Mouse (Mus musculus) left cerebral cortex, adult 2 months (tissue): ENCODE measurements around the gene Mpeg1. TPM values are rescaled to one million over a fixed set of nuclear protein-coding genes. Genes with fewer than 3 reads are reported as not detected.

Source experiments
- DNase-seq, 2 experiments: peaks; one replicate each; pipeline ENCODE4 v3.0.0; 2021 to 2022; ENCODE audit warnings: low spot score in 2 of 2, mixed read lengths in 1 of 2; ENCODE audit errors: extremely low spot score in 1 of 2
- H3K27ac ChIP-seq: fragments of 200-600 bp; 2 replicates; pipeline ENCODE4 v1.8.1; 2022
- H3K4me3 ChIP-seq: fragments of 200-600 bp; 2 replicates; pipeline ENCODE4 v1.8.1; 2022
- CTCF ChIP-seq: fragments of 200-600 bp; IDR thresholded peaks from 2 replicates; pipeline ENCODE4 v1.8.1; 2022; ENCODE audit warnings: antibody characterized with exemption, mild to moderate bottlenecking, moderate library complexity
- intact Hi-C: fragments of 180-260 bp; cut with DNase I; formaldehyde crosslinking; loops from one replicate; pipeline ENCODE4 v1.15.1; 2025
- total RNA-seq, 2 experiments: library from RNA; stranded (reverse); gene quantifications; 2 replicates each; pipeline ENCODE4 v1.2.3; 2021

Mpeg1 gene
- total RNA-seq, 2 experiments from 2014 or later, result 6.8 to 7.4 TPM

GRCm38 (mm10) chr19:12466204-12466603 is 5.6 kb downstream of the Mpeg1 start:
- peak; percentile 83 for TF ChIP-seq CTCF
- intact Hi-C loops, result loop anchor here (2.0 to 5.0 kb wide), 2 partner anchors 36 to 127 kb away; partner anchors contain the start of gene Dtx4
- Histone ChIP-seq H3K27ac (no peak overlapping the region), H3K4me3 (no peak overlapping the region)
- peak; percentile 49 to 62 for DNase-seq

GRCm38 (mm10) chr19:12467436-12467835 is 6.9 kb downstream of the Mpeg1 start:
- intact Hi-C loops, result loop anchor here (2.0 to 5.0 kb wide), 2 partner anchors 35 to 125 kb away; partner anchors contain the start of gene Dtx4

GRCm38 (mm10) chr19:12471866-12472265 is 11.3 kb downstream of the Mpeg1 start:
- no peak overlapping the region for H3K4me3 ChIP-seq
- no peak for DNase-seq
- no peak for TF ChIP-seq CTCF
- intact Hi-C loops, result loop anchor here (10.0 kb wide), 1 partner anchor 457 kb away; no protein-coding TSS in a partner anchor
- peak overlapping the region; percentile 4; the same call in 1 of the 2 replicates for H3K27ac ChIP-seq

More at GRCm38 (mm10) chr19:12467436-12467835, 6.9 kb downstream of the Mpeg1 start:
- no peak overlapping the region for H3K27ac ChIP-seq
- peak; percentile 11 to 32 for DNase-seq
- no peak overlapping the region for H3K4me3 ChIP-seq
- TF ChIP-seq CTCF, result peak; percentile 56

GRCm38 (mm10) chr19:12472381-12472976 is 11.9 kb downstream of the Mpeg1 start:
- intact Hi-C loops, result loop anchor here (10.0 kb wide), 1 partner anchor 458 kb away; no protein-coding TSS in a partner anchor
- H3K27ac ChIP-seq, result peak overlapping the region; percentile 4; the same call in 1 of the 2 replicates

GRCm38 (mm10) chr19:12473201-12473641 is 12.6 kb downstream of the Mpeg1 start:
- peak overlapping the region; percentile 16; the same call in 1 of the 2 replicates for H3K27ac ChIP-seq
- intact Hi-C loops, result loop anchor here (10.0 kb wide), 1 partner anchor 458 kb away; no protein-coding TSS in a partner anchor
- no peak for DNase-seq
- no peak for TF ChIP-seq CTCF
- H3K4me3 ChIP-seq, result no peak overlapping the region

More at GRCm38 (mm10) chr19:12472381-12472976, 11.9 kb downstream of the Mpeg1 start:
- no peak for DNase-seq
- H3K4me3 ChIP-seq, result no peak overlapping the region
- TF ChIP-seq CTCF, result no peak

GRCm38 (mm10) chr19:12473951-12474350 is 13.4 kb downstream of the Mpeg1 start:
- DNase-seq, result no peak
- TF ChIP-seq CTCF, result no peak
- H3K4me3 ChIP-seq, result no peak overlapping the region
- H3K27ac ChIP-seq, result peak overlapping the region; percentile 87; the same call in 1 of the 2 replicates
- intact Hi-C loops, result loop anchor here (10.0 kb wide), 1 partner anchor 459 kb away; no protein-coding TSS in a partner anchor

GRCm38 (mm10) chr19:12475380-12476250 is 15.0 kb downstream of the Mpeg1 start:
- intact Hi-C loops, result loop anchor here (1.0 to 10.0 kb wide), 2 partner anchors 332 to 461 kb away; no protein-coding TSS in a partner anchor
- H3K4me3 ChIP-seq, result no peak overlapping the region
- TF ChIP-seq CTCF, result no peak
- H3K27ac ChIP-seq, result peak overlapping the region; percentile 87
- DNase-seq, result peak; percentile 87 to 90

GRCm38 (mm10) chr19:12476721-12477270 is 16.2 kb downstream of the Mpeg1 start:
- no peak for TF ChIP-seq CTCF
- DNase-seq, result no peak
- H3K4me3 ChIP-seq, result no peak overlapping the region
- peak overlapping the region; percentile 67; the same call in 1 of the 2 replicates for H3K27ac ChIP-seq
- intact Hi-C loops, result loop anchor here (10.0 kb wide), 1 partner anchor 462 kb away; no protein-coding TSS in a partner anchor

GRCm38 (mm10) chr19:12478369-12478768 is 17.8 kb downstream of the Mpeg1 start:
- peak overlapping the region; percentile 67 for H3K27ac ChIP-seq
- no peak for DNase-seq
- TF ChIP-seq CTCF, result no peak
- intact Hi-C loops, result loop anchor here (10.0 kb wide), 1 partner anchor 464 kb away; no protein-coding TSS in a partner anchor
- H3K4me3 ChIP-seq, result no peak overlapping the region

- intact Hi-C loops, result no loop called here
- H3K27ac ChIP-seq, result peak overlapping the region; percentile 66
- no peak for TF ChIP-seq CTCF
- no peak overlapping the region for H3K4me3 ChIP-seq
- no peak for DNase-seq
Observed at GRCm38 (mm10) chr19:12483782-12484181, 23.2 kb downstream of the Mpeg1 start.

GRCm38 (mm10) chr19:12484210-12484609 is 23.6 kb downstream of the Mpeg1 start:
- no peak for DNase-seq
- Histone ChIP-seq H3K27ac (peak overlapping the region; percentile 66), H3K4me3 (no peak overlapping the region)
- intact Hi-C loops, result no loop called here
- no peak for TF ChIP-seq CTCF
